Mouse (Mus musculus) intestine, embryonic 15.5 days (tissue): Measurements from ENCODE around the gene Ptafr. TPM values are rescaled to one million over a fixed set of nuclear protein-coding genes. Genes with fewer than 3 reads are reported as not detected.

Experiments used
- ATAC-seq: fragments of 200-750 bp; cut with Nextera tagmentation; 2 replicates; pipeline ENCODE4 v1.8.0; 2017; ENCODE audit warnings: moderate TSS enrichment, moderate library complexity
- H3K27ac ChIP-seq: fragments of 300-500 bp; sonication (generic); 2 replicates; pipeline ENCODE4 v1.5.1; 2015; ENCODE audit warnings: mild to moderate bottlenecking, inconsistent platforms
- H3K27me3 ChIP-seq: fragments of 300-500 bp; sonication (generic); replicated peaks from 2 replicates; pipeline ENCODE4 v1.6.1; 2015; ENCODE audit warnings: inconsistent platforms
- H3K36me3 ChIP-seq: fragments of 300-500 bp; sonication (generic); 2 replicates; pipeline ENCODE4 v1.6.1; 2015; ENCODE audit warnings: inconsistent platforms
- H3K4me1 ChIP-seq: fragments of 300-500 bp; sonication (generic); replicated peaks from 2 replicates; pipeline ENCODE4 v1.6.1; 2015; ENCODE audit warnings: inconsistent platforms
- H3K4me2 ChIP-seq: fragments of 300-500 bp; sonication (generic); replicated peaks from 2 replicates; pipeline ENCODE4 v1.6.1; 2015; ENCODE audit warnings: mild to moderate bottlenecking, inconsistent platforms
- H3K4me3 ChIP-seq: fragments of 300-500 bp; sonication (generic); replicated peaks from 2 replicates; pipeline ENCODE4 v1.5.1; 2015; ENCODE audit warnings: inconsistent platforms
- H3K9ac ChIP-seq: fragments of 300-500 bp; sonication (generic); 2 replicates; pipeline ENCODE4 v1.6.1; 2015; ENCODE audit warnings: inconsistent platforms
- H3K9me3 ChIP-seq: fragments of 300-500 bp; sonication (generic); 2 replicates; pipeline ENCODE4 v1.6.1; 2016; ENCODE audit warnings: inconsistent platforms
- WGBS: fragments of 180-500 bp; shearing (Covaris S2); methylation state at CpG from one replicate; pipeline ENCODE4 v1.1.7; 2015; 5-methylcytosine and 5-hydroxymethylcytosine counted together
- polyA plus RNA-seq: library from polyadenylated mRNA; unstranded; fragments of >200 nt; fragmentation: Nextera tagmentation; extraction: Ambion mirVana; gene quantifications from 2 replicates; pipeline ENCODE4 v1.2.1, GENCODE M21; 2015

Gene Ptafr
- polyA plus RNA-seq, 1 experiment from 2014 or later, result 1.1 TPM

GRCm38 (mm10) chr4:132624034-132624657 lies 60.3 kb downstream of the Ptafr start:
- Histone ChIP-seq H3K4me3 (no peak overlapping the region), H3K4me2 (no peak overlapping the region), H3K4me1 (no peaks in the 10 kb centered on the region), H3K9me3 (no peaks in the 10 kb centered on the region), H3K36me3 (no peaks in the 10 kb centered on the region), H3K9ac (no peak overlapping the region), H3K27me3 (no peaks in the 10 kb centered on the region), H3K27ac (no peak overlapping the region)
- 86% methylated on average over 5 of the region's 5 CpGs for WGBS
- ATAC-seq, result no peak

GRCm38 (mm10) chr4:132628830-132629229 lies 65.0 kb downstream of the Ptafr start:
- no peaks in the 10 kb centered on the region for H3K36me3 ChIP-seq
- H3K4me2 ChIP-seq, result no peak overlapping the region
- H3K9me3 ChIP-seq, result no peaks in the 10 kb centered on the region
- H3K9ac ChIP-seq, result no peak overlapping the region
- ATAC-seq, result no peak
- H3K27ac ChIP-seq, result no peak overlapping the region
- H3K4me1 ChIP-seq, result no peaks in the 10 kb centered on the region
- no peak overlapping the region for H3K4me3 ChIP-seq
- WGBS, result 16% methylated on average over 2 of the region's 2 CpGs
- no peaks in the 10 kb centered on the region for H3K27me3 ChIP-seq

Other genes with a start within 250 kb of the Ptafr start
- gene Trnau1ap, start 234.5 kb upstream of the Ptafr start, polyA plus RNA-seq, result 74.5 and 82.9 TPM in 2 replicates
- 90.5 and 90.9 TPM in 2 replicates for gene Rcc1, start 210.5 kb upstream of the Ptafr start, polyA plus RNA-seq
- 17.4 and 17.6 TPM in 2 replicates for gene Phactr4, start 141.6 kb upstream of the Ptafr start, polyA plus RNA-seq
- gene Med18, start 100.1 kb upstream of the Ptafr start, polyA plus RNA-seq, result 18.9 and 21.3 TPM in 2 replicates
- gene Sesn2, start 53.6 kb upstream of the Ptafr start, polyA plus RNA-seq, result 10.8 and 11.2 TPM in 2 replicates
- gene Atpif1, start 30.4 kb upstream of the Ptafr start, polyA plus RNA-seq, result 1,295 and 1,316 TPM in 2 replicates
- 138 and 154 TPM in 2 replicates for gene Dnajc8, start 28.5 kb upstream of the Ptafr start, polyA plus RNA-seq
- gene Eya3, start 74.9 kb downstream of the Ptafr start, polyA plus RNA-seq, result 23.0 and 25.4 TPM in 2 replicates
- 4.0 TPM in 2 replicates for gene Xkr8, start 168.5 kb downstream of the Ptafr start, polyA plus RNA-seq
- 5.7 TPM in 2 replicates for gene Smpdl3b, start 193.2 kb downstream of the Ptafr start, polyA plus RNA-seq
- 85.5 and 88.1 TPM in 2 replicates for gene Rpa2, start 204.3 kb downstream of the Ptafr start, polyA plus RNA-seq
- 1.7 and 2.0 TPM in 2 replicates for gene Themis2, start 232.3 kb downstream of the Ptafr start, polyA plus RNA-seq